Mouse (Mus musculus) limb, embryonic 12.5 days (tissue): Measurements from ENCODE around the gene Zfp771. TPM values are rescaled to one million over a fixed set of nuclear protein-coding genes. Genes with fewer than 3 reads are reported as not detected.

Source experiments
- ATAC-seq: fragments of 200-750 bp; cut with Nextera tagmentation; 2 replicates; pipeline ENCODE4 v1.8.0; 2017; ENCODE audit warnings: low read depth, moderate TSS enrichment; ENCODE audit not compliant: insufficient number of reproducible peaks, insufficient read depth, low FRiP score, low TSS enrichment
- H3K27ac ChIP-seq: fragments of 300-500 bp; sonication (generic); 2 replicates; pipeline ENCODE4 v1.5.1; 2016; ENCODE audit warnings: mild to moderate bottlenecking, moderate library complexity
- H3K27me3 ChIP-seq: fragments of 300-500 bp; sonication (generic); 2 replicates; pipeline ENCODE4 v1.6.1; 2016; ENCODE audit warnings: mild to moderate bottlenecking, moderate library complexity
- H3K36me3 ChIP-seq: fragments of 300-500 bp; sonication (generic); 2 replicates; pipeline ENCODE4 v1.6.1; 2016; ENCODE audit warnings: mild to moderate bottlenecking, moderate library complexity
- H3K4me1 ChIP-seq: fragments of 300-500 bp; sonication (generic); replicated peaks from 2 replicates; pipeline ENCODE4 v1.6.1; 2016
- H3K4me2 ChIP-seq: fragments of 300-500 bp; sonication (generic); 2 replicates; pipeline ENCODE4 v1.6.1; 2016; ENCODE audit warnings: mild to moderate bottlenecking, moderate library complexity
- H3K4me3 ChIP-seq: fragments of 300-500 bp; sonication (generic); replicated peaks from 2 replicates; pipeline ENCODE4 v1.5.1; 2016; ENCODE audit warnings: mild to moderate bottlenecking
- H3K9ac ChIP-seq: fragments of 300-500 bp; sonication (generic); replicated peaks from 2 replicates; pipeline ENCODE4 v1.6.1; 2016; ENCODE audit warnings: mild to moderate bottlenecking, moderate library complexity
- H3K9me3 ChIP-seq: fragments of 300-500 bp; sonication (generic); 2 replicates; pipeline ENCODE4 v1.6.1; 2016; ENCODE audit warnings: mild to moderate bottlenecking, moderate library complexity
- WGBS: fragments of 180-500 bp; shearing (Covaris S2); methylation state at CpG from one replicate; pipeline ENCODE4 v1.1.7; 2016; 5-methylcytosine and 5-hydroxymethylcytosine counted together
- polyA plus RNA-seq: library from polyadenylated mRNA; unstranded; fragments of >200 nt; fragmentation: Nextera tagmentation; extraction: Ambion mirVana; gene quantifications from 2 replicates; pipeline ENCODE4 v1.2.1, GENCODE M21; 2016

Gene Zfp771
- polyA plus RNA-seq, 1 experiment from 2014 or later = 84.1 TPM

- 71% methylated on average over 8 of the region's 8 CpGs for WGBS
- H3K9me3 ChIP-seq = peaks cover 20% of the 10 kb centered on the region
- no peak overlapping the region for H3K9ac ChIP-seq
- H3K4me1 ChIP-seq = no peaks in the 10 kb centered on the region
- H3K36me3 ChIP-seq = no peaks in the 10 kb centered on the region
- no peak overlapping the region for H3K27ac ChIP-seq
- no peaks in the 10 kb centered on the region for H3K27me3 ChIP-seq
- H3K4me3 ChIP-seq = no peak overlapping the region
- ATAC-seq = no peak
- H3K4me2 ChIP-seq = no peak overlapping the region
Observed at GRCm38 (mm10) chr7:127290142-127290541, 46.1 kb downstream of the Zfp771 start.

GRCm38 (mm10) chr7:127296098-127296497 is 52.0 kb downstream of the Zfp771 start, which contains the start of gene Itgal:
Itgal (plus strand) TSS chr7:127296260.
- no peaks in the 10 kb centered on the region for H3K36me3 ChIP-seq
- no peaks in the 10 kb centered on the region for H3K27me3 ChIP-seq
- ATAC-seq = no peak
- H3K27ac ChIP-seq = no peak within 1 kb of the TSS
- no peaks in the 10 kb centered on the region for H3K9me3 ChIP-seq
- H3K4me1 ChIP-seq = no peaks in the 10 kb centered on the region
- H3K4me2 ChIP-seq = no peak within 1 kb of the TSS
- H3K9ac ChIP-seq = no peak within 1 kb of the TSS
- H3K4me3 ChIP-seq = no peak within 1 kb of the TSS
- 82% methylated on average over 11 of the region's 11 CpGs for WGBS

GRCm38 (mm10) chr7:127296786-127297555 is 52.9 kb downstream of the Zfp771 start:
- no peak for ATAC-seq
- 84% methylated on average over 5 of the region's 5 CpGs for WGBS
- H3K27ac ChIP-seq = no peak overlapping the region
- no peak overlapping the region for H3K9ac ChIP-seq
- H3K36me3 ChIP-seq = no peaks in the 10 kb centered on the region
- no peak overlapping the region for H3K4me3 ChIP-seq
- H3K27me3 ChIP-seq = no peaks in the 10 kb centered on the region
- H3K4me1 ChIP-seq = no peaks in the 10 kb centered on the region
- H3K4me2 ChIP-seq = no peak overlapping the region
- H3K9me3 ChIP-seq = no peaks in the 10 kb centered on the region

- Histone ChIP-seq H3K9me3 (no peaks in the 10 kb centered on the region), H3K27ac (no peak overlapping the region), H3K4me2 (no peak overlapping the region), H3K36me3 (no peaks in the 10 kb centered on the region), H3K4me1 (no peaks in the 10 kb centered on the region), H3K4me3 (no peak overlapping the region), H3K9ac (no peak overlapping the region), H3K27me3 (no peaks in the 10 kb centered on the region)
- ATAC-seq = no peak
- 95% methylated on average over 5 of the region's 5 CpGs for WGBS
Observed at GRCm38 (mm10) chr7:127297586-127298193, 53.6 kb downstream of the Zfp771 start.

Other genes starting within 250 kb of the Zfp771 start
- gene Mvp, start 229.7 kb upstream of the Zfp771 start, polyA plus RNA-seq = 4.1 and 4.6 TPM in 2 replicates
- gene Pagr1b, start 227.8 kb upstream of the Zfp771 start, polyA plus RNA-seq = 0.42 and 0.59 TPM in 2 replicates
- 33.0 and 34.4 TPM in 2 replicates for gene Pagr1a, start 226.9 kb upstream of the Zfp771 start, polyA plus RNA-seq
- 73.7 and 81.2 TPM in 2 replicates for gene Gm42742, start 223.2 kb upstream of the Zfp771 start, polyA plus RNA-seq
- 3.1 and 6.4 TPM in 2 replicates for gene Prrt2, start 223.1 kb upstream of the Zfp771 start, polyA plus RNA-seq
- gene Maz, start 217.2 kb upstream of the Zfp771 start, polyA plus RNA-seq = 120 and 123 TPM in 2 replicates
- gene Kif22, start 201.8 kb upstream of the Zfp771 start, polyA plus RNA-seq = 157 and 161 TPM in 2 replicates
- gene Zg16, start 156.9 kb upstream of the Zfp771 start, polyA plus RNA-seq = not detected in 2 replicates
- gene AI467606, start 152.9 kb upstream of the Zfp771 start, polyA plus RNA-seq = 1.4 and 1.8 TPM in 2 replicates
- gene Qprt, start 122.0 kb upstream of the Zfp771 start, polyA plus RNA-seq = 1.3 and 1.7 TPM in 2 replicates
- gene Spn, start 106.5 kb upstream of the Zfp771 start, polyA plus RNA-seq = 0.26 TPM in 1 of 2 replicates, not detected in the other
- 86.5 and 91.8 TPM in 2 replicates for gene Cd2bp2, start 48.2 kb upstream of the Zfp771 start, polyA plus RNA-seq
- 40.9 and 45.3 TPM in 2 replicates for gene Tbc1d10b, start 35.8 kb upstream of the Zfp771 start, polyA plus RNA-seq
- 142 and 145 TPM in 2 replicates for gene Mylpf, start 35.4 kb upstream of the Zfp771 start, polyA plus RNA-seq
- 61.9 and 65.5 TPM in 2 replicates for gene Zfp553, start 11.2 kb upstream of the Zfp771 start, polyA plus RNA-seq
- gene Sept1, start 11.1 kb upstream of the Zfp771 start, polyA plus RNA-seq = 34.1 and 35.9 TPM in 2 replicates
- 219 and 224 TPM in 2 replicates for gene Dctpp1, start 16.4 kb downstream of the Zfp771 start, polyA plus RNA-seq
- gene Sephs2, start 29.8 kb downstream of the Zfp771 start, polyA plus RNA-seq = 89.5 and 92.3 TPM in 2 replicates
- gene Itgal, start 52.0 kb downstream of the Zfp771 start, polyA plus RNA-seq = 0.39 and 0.59 TPM in 2 replicates
- 21.0 and 22.6 TPM in 2 replicates for gene Zfp768, start 101.3 kb downstream of the Zfp771 start, polyA plus RNA-seq
- 9.2 and 10.1 TPM in 2 replicates for gene Zfp747, start 131.8 kb downstream of the Zfp771 start, polyA plus RNA-seq
- 5.8 and 6.7 TPM in 2 replicates for gene 9130019O22Rik, start 142.9 kb downstream of the Zfp771 start, polyA plus RNA-seq
- gene E430018J23Rik, start 149.4 kb downstream of the Zfp771 start, polyA plus RNA-seq = 6.4 and 7.0 TPM in 2 replicates
- gene Zfp764, start 162.5 kb downstream of the Zfp771 start, polyA plus RNA-seq = 7.0 and 8.3 TPM in 2 replicates
- gene Zfp688, start 177.8 kb downstream of the Zfp771 start, polyA plus RNA-seq = 29.4 and 31.3 TPM in 2 replicates
- 16.8 and 17.8 TPM in 2 replicates for gene Zfp689, start 204.9 kb downstream of the Zfp771 start, polyA plus RNA-seq
- 41.0 and 43.7 TPM in 2 replicates for gene Prr14, start 215.3 kb downstream of the Zfp771 start, polyA plus RNA-seq
- 11.7 and 13.0 TPM in 2 replicates for gene Fbrs, start 234.9 kb downstream of the Zfp771 start, polyA plus RNA-seq